Mouse (Mus musculus) kidney, postnatal 0 days (tissue): ENCODE measurements around the gene Adarb1. TPM values are rescaled to one million over a fixed set of nuclear protein-coding genes. Genes with fewer than 3 reads are reported as not detected.

Source experiments
- ATAC-seq: fragments of 200-750 bp; cut with Nextera tagmentation; replicated peaks from 2 replicates; pipeline ENCODE4 v1.8.0; 2017; ENCODE audit warnings: low read depth, moderate number of reproducible peaks, moderate TSS enrichment, moderate library complexity; ENCODE audit not compliant: low FRiP score
- DNase-seq: peaks from one replicate; pipeline ENCODE4 v3.0.0-alpha.2; 2016; ENCODE audit warnings: low spot score
- H3K27ac ChIP-seq: fragments of 300-500 bp; sonication (generic); 2 replicates; pipeline ENCODE4 v1.5.1; 2014; ENCODE audit warnings: mild to moderate bottlenecking
- H3K27me3 ChIP-seq: fragments of 300-500 bp; sonication (generic); 2 replicates; pipeline ENCODE4 v1.6.1; 2014; ENCODE audit warnings: low read length, mixed read lengths; ENCODE audit not compliant: insufficient read depth
- H3K36me3 ChIP-seq: fragments of 300-500 bp; sonication (generic); 2 replicates; pipeline ENCODE4 v1.6.1; 2014; ENCODE audit warnings: low read length, mixed read lengths; ENCODE audit not compliant: insufficient read depth
- H3K4me1 ChIP-seq: fragments of 300-500 bp; sonication (generic); replicated peaks from 2 replicates; pipeline ENCODE4 v1.6.1; 2014; ENCODE audit warnings: antibody characterized with exemption, low read length, mixed read lengths; ENCODE audit not compliant: insufficient read depth
- H3K4me2 ChIP-seq: fragments of 300-500 bp; sonication (generic); 2 replicates; pipeline ENCODE4 v1.6.1; 2014; ENCODE audit warnings: mild to moderate bottlenecking, low read length, moderate library complexity, mixed read lengths
- H3K4me3 ChIP-seq: fragments of 300-500 bp; sonication (generic); replicated peaks from 2 replicates; pipeline ENCODE4 v1.5.1; 2014; ENCODE audit warnings: low read depth, low read length
- H3K9ac ChIP-seq: fragments of 300-500 bp; sonication (generic); 2 replicates; pipeline ENCODE4 v1.6.1; 2014; ENCODE audit warnings: low read depth, low read length
- H3K9me3 ChIP-seq: fragments of 300-500 bp; sonication (generic); replicated peaks from 2 replicates; pipeline ENCODE4 v1.6.1; 2016; ENCODE audit warnings: low read length, inconsistent platforms, mixed read lengths
- CTCF ChIP-seq: IDR thresholded peaks from 2 replicates; pipeline ENCODE4 v1.5.1; 2016; ENCODE audit warnings: antibody characterized with exemption, low read depth, mild to moderate bottlenecking, moderate library complexity
- WGBS: fragments of 180-500 bp; shearing (Covaris S2); extraction: QIAGEN DNeasy Blood & Tissue Kit; methylation state at CpG from one replicate; pipeline ENCODE4 v1.1.7; 2014; 5-methylcytosine and 5-hydroxymethylcytosine counted together
- polyA plus RNA-seq: library from polyadenylated mRNA; unstranded; fragments of >200 nt; fragmentation: Nextera tagmentation; extraction: Ambion mirVana; gene quantifications from 2 replicates; pipeline ENCODE4 v1.2.1, GENCODE M21; 2015

The Adarb1 gene
- polyA plus RNA-seq, 1 experiment from 2014 or later: 4.6 TPM

GRCm38 (mm10) chr10:77413791-77414190 is 4.3 kb downstream of the Adarb1 start:
- Histone ChIP-seq H3K27me3 (0 out of 2 replicates have a peak, but pooled peaks cover 13% of the 10 kb centered on the region), H3K4me3 (no peak overlapping the region), H3K9me3 (no peaks in the 10 kb centered on the region), H3K9ac (no peak overlapping the region), H3K4me1 (peaks cover 5% of the 10 kb centered on the region; the same call in 1 of the 2 replicates), H3K27ac (no peak overlapping the region), H3K36me3 (no peaks in the 10 kb centered on the region), H3K4me2 (no peak overlapping the region)
- DNase-seq: no peak
- WGBS: 76% methylated on average over 2 of the region's 2 CpGs
- no peak for TF ChIP-seq CTCF
- no peak for ATAC-seq

- Histone ChIP-seq H3K4me3 (no peak overlapping the region), H3K27me3 (no peaks in the 10 kb centered on the region), H3K9me3 (no peaks in the 10 kb centered on the region), H3K27ac (no peak overlapping the region), H3K36me3 (no peaks in the 10 kb centered on the region), H3K4me1 (no peaks in the 10 kb centered on the region), H3K9ac (no peak overlapping the region), H3K4me2 (no peak overlapping the region)
- no peak for TF ChIP-seq CTCF
- DNase-seq (peak; percentile 8), ATAC-seq (no peak)
- 42% methylated on average over 2 of the region's 2 CpGs for WGBS
Observed at GRCm38 (mm10) chr10:77409154-77409553, 8.9 kb downstream of the Adarb1 start.

DNA sequence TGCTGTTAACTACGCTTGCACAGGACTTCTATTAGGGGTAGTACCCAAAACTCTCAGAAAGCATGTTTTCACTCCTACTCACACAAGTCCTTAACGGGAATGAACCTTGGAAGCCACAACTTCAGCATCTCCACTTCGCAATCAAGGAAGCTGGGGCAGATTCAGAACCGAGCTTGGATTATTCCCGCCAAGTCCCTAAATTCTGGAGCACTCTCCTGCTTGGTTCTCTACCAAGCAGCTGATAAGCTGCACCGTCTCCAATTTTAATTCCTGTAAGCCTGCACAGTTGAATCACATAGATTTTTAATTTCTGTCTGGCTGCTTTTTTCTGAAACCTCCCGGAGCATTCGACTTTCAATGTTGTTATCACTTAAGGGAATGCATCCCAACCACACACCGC is 9.8 kb downstream of the Adarb1 start:
- no peak overlapping the region for H3K4me3 ChIP-seq
- no peak for ATAC-seq
- WGBS: 83% methylated on average over 9 of the region's 9 CpGs

DNA sequence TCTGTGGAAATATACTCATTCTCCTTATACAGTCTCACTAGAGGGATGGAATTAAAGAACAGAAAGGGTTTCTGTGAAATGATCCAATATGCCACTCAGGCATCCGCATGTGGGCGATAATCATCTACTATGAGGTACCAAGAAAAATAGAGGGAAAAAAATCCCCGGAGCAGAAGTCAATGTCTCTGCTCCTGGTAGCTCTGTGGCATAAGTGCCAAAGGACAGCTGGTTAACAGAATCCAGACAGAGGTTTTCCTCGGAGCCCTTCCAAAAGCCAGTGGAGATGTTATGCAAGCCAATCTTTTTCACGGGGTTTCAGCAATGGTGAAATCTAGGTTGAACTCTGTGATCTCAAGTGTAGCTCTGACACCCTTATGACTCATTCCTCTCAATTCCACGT is 11.6 kb downstream of the Adarb1 start:
- WGBS: 80% methylated on average over 6 of the region's 6 CpGs
- no peak for TF ChIP-seq CTCF

More for the DNA sequence above, 9.8 kb downstream of the Adarb1 start:
- DNase-seq: no peak
- no peak for TF ChIP-seq CTCF
- Histone ChIP-seq H3K27me3 (no peaks in the 10 kb centered on the region), H3K36me3 (no peaks in the 10 kb centered on the region), H3K9me3 (no peaks in the 10 kb centered on the region), H3K27ac (no peak overlapping the region), H3K9ac (no peak overlapping the region), H3K4me1 (no peaks in the 10 kb centered on the region), H3K4me2 (no peak overlapping the region)

DNA sequence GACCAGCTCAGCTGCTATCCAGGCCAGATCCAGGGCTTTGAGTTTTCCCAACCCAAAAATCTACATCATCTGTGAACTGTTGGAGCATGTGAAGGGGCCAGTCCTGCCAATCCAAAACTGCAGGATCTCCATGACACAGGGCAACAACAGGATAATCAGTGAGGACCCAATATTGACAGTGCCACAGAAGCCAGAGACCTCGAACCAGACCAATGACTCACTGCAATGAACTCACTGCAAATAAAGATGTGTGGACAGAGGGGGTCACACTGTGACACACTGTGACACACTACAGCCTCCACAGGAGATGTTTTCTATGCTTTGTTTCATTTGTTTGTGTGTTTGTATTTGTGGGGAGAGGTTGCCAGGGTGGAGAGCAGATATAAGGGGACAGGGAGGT is 15.6 kb downstream of the Adarb1 start:
- ATAC-seq (no peak), DNase-seq (no peak)
- Histone ChIP-seq H3K36me3 (no peaks in the 10 kb centered on the region), H3K9ac (no peak overlapping the region), H3K9me3 (no peaks in the 10 kb centered on the region), H3K4me3 (no peak overlapping the region), H3K4me1 (no peaks in the 10 kb centered on the region), H3K4me2 (no peak overlapping the region), H3K27ac (no peak overlapping the region), H3K27me3 (no peaks in the 10 kb centered on the region)
- WGBS: 73% methylated on average over 1 of the region's 1 CpGs
- no peak for TF ChIP-seq CTCF

More for the DNA sequence above, 11.6 kb downstream of the Adarb1 start:
- Histone ChIP-seq H3K4me3 (no peak overlapping the region), H3K27me3 (no peaks in the 10 kb centered on the region), H3K4me2 (no peak overlapping the region), H3K4me1 (no peaks in the 10 kb centered on the region), H3K9ac (no peak overlapping the region), H3K36me3 (no peaks in the 10 kb centered on the region), H3K9me3 (no peaks in the 10 kb centered on the region), H3K27ac (no peak overlapping the region)
- no peak for ATAC-seq
- DNase-seq: no peak

DNA sequence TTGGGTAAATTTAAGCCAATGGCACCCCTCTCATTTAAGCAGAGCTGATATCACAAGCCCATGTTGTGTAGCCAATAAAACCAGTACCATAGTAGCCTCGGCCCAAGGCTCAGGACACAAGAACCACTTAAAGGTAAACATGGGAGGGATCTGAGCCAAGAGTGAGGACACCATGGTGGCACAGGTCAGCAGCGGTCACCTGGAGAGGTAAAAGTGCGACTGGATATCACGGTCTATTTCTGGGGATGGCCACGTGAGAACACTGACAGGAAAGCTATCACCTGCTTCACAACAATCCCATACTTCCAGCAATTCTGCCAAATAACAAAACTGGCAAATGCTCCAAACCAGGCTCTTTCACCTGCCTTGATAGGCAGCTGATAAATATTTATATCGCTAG is 17.0 kb downstream of the Adarb1 start:
- Histone ChIP-seq H3K9me3 (no peaks in the 10 kb centered on the region), H3K4me1 (no peaks in the 10 kb centered on the region), H3K27ac (no peak overlapping the region), H3K9ac (no peak overlapping the region), H3K4me3 (no peak overlapping the region), H3K4me2 (no peak overlapping the region), H3K36me3 (no peaks in the 10 kb centered on the region), H3K27me3 (no peaks in the 10 kb centered on the region)
- 92% methylated on average over 6 of the region's 6 CpGs for WGBS
- DNase-seq (no peak), ATAC-seq (no peak)
- no peak for TF ChIP-seq CTCF

DNA sequence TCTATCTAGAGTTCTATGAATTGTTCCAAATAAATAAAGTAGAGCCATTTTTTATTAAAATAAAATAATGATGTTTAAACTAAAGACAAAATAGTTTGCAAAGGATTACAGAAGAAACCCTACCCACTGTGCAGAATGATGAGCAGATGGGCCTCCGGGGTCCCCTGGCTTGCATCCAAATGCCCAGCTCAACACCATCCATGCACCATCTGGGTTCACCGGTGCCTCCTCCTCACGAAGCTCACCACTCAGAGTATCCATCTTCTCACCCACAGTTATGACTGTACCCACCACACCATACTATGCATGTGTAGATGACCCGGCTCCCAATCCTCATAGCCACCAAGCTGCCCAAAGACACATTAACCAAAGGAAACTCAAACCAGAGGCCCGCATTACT is 18.1 kb downstream of the Adarb1 start:
- no peaks in the 10 kb centered on the region for H3K36me3 ChIP-seq
- ATAC-seq (no peak), DNase-seq (no peak)
- no peak overlapping the region for H3K27ac ChIP-seq
- 89% methylated on average over 5 of the region's 5 CpGs for WGBS
- H3K9ac ChIP-seq: no peak overlapping the region
- no peaks in the 10 kb centered on the region for H3K27me3 ChIP-seq
- no peaks in the 10 kb centered on the region for H3K9me3 ChIP-seq
- TF ChIP-seq CTCF: no peak
- no peak overlapping the region for H3K4me3 ChIP-seq
- H3K4me1 ChIP-seq: no peaks in the 10 kb centered on the region
- H3K4me2 ChIP-seq: no peak overlapping the region
